Mouse (Mus musculus): ENCODE results near the gene Hint1.

DNA sequence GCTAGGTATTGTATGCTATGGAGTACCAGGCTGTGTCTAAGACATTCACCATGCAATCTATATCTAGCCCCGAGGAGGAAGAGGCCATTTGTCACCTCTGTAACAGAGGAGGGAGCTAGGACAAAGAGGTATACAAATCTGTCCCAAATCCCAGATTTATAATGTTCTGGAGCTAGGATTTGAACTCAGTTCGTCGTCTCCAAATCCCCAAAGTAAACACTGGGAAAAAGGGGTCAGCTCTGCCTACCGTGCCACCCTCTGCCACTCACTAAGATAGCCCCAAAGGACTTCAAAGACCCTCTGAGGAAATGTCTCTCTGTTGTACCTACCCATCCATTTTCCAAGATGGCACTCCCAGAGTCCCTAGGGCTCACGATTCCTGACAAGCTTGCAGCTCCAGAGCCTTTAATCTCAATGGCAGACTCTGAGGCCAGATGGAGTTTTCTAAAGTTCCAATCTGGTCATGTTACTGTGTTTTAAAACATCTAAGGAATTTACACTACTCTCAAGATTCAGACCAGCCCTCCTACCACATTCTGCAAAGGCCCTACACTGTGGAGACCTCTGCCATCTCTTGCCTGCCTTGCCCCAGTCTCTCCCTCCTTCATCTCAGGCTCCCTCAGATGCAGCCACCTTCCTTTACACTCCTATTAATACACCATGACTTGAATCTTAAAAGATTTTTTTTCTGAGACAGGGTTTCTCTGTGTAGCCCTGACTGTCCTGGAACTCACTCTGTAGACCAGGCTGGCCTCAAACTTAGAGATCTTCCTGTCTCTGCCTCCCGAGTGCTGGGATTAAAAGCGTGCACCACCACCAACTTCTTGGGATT is 45.7 kb downstream of the Hint1 start:
- no peak for TF ChIP-seq CTCF (IDR thresholded peaks at IDR 0.05; ENCODE audit: low read depth, low read length)
- no peak for TF ChIP-seq POLR2A (IDR thresholded peaks at IDR 0.05; ENCODE audit: insufficient read depth, low read length)

Measured in ES-Bruce4 (cell line).